Mouse (Mus musculus): ENCODE measurements around the gene Ahnak. TPM values are rescaled to one million over a fixed set of nuclear protein-coding genes. Genes with fewer than 3 reads are reported as not detected.

Gene Ahnak
- polyA plus RNA-seq, 1 experiment, result 84.7 TPM

DNA sequence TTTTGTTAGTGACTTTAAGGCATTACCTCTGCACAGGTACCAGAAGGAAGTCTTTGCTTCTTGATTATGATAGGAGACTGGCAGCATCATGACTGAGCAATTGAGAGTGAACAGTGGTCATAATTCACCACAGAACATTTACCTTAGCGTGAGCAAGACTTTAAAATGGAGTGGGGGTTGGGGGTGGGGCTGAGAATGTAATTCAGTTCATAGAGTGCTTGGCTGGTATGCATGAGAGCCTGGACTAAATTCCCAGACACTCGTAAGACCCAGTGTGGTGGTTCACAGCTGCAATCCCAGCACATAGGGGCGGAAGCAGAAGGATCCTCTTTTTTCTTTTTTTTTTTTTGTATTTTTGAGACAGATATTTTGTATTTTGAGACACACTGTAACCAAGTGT, 30.2 kb downstream of the Ahnak start:
- TF ChIP-seq CTCF (IDR thresholded peaks at IDR 0.05; ENCODE audit: insufficient read depth, low read length) (no peak), POLR2A (IDR thresholded peaks at IDR 0.05; ENCODE audit: borderline replicate concordance, extremely low read depth, low read depth, low read length) (no peak)
- 75% methylated on average over 3 of the region's 3 CpGs for WGBS
- peaks cover 5% of the 10 kb centered on the region for H3K4me1 ChIP-seq (ENCODE audit: control insufficient read depth, insufficient read depth, low read length)
- no peak overlapping the region for H3K4me3 ChIP-seq (replicated peaks; ENCODE audit: extremely low read depth, low read depth, low read length)
- DNase-seq, result no peak

GRCm38 (mm10) chr19:9023021-9023778, 34.1 kb downstream of the Ahnak start:
- Histone ChIP-seq H3K4me1 (ENCODE audit: control insufficient read depth, insufficient read depth, low read length) (peaks cover 5% of the 10 kb centered on the region), H3K4me3 (replicated peaks; ENCODE audit: extremely low read depth, low read depth, low read length) (no peak overlapping the region)
- DNase-seq, result peak; percentile 56
- TF ChIP-seq POLR2A (IDR thresholded peaks at IDR 0.05; ENCODE audit: borderline replicate concordance, extremely low read depth, low read depth, low read length), result 0 out of 2 replicates have a peak, but pooled peaks have one; percentile 6
- no peak for TF ChIP-seq CTCF (IDR thresholded peaks at IDR 0.05; ENCODE audit: insufficient read depth, low read length)
- 36% methylated on average over 11 of the region's 11 CpGs for WGBS

- TF ChIP-seq POLR2A (IDR thresholded peaks at IDR 0.05; ENCODE audit: borderline replicate concordance, extremely low read depth, low read depth, low read length) (no peak), CTCF (IDR thresholded peaks at IDR 0.05; ENCODE audit: insufficient read depth, low read length) (no peak)
- 85% methylated on average over 5 of the region's 5 CpGs for WGBS
- H3K4me1 ChIP-seq (ENCODE audit: control insufficient read depth, insufficient read depth, low read length), result peaks cover 12% of the 10 kb centered on the region
- no peak for DNase-seq
- no peak overlapping the region for H3K4me3 ChIP-seq (replicated peaks; ENCODE audit: extremely low read depth, low read depth, low read length)
Observed at GRCm38 (mm10) chr19:9025562-9026257, 36.6 kb downstream of the Ahnak start.

- TF ChIP-seq POLR2A (IDR thresholded peaks at IDR 0.05; ENCODE audit: borderline replicate concordance, extremely low read depth, low read depth, low read length) (no peak), CTCF (IDR thresholded peaks at IDR 0.05; ENCODE audit: insufficient read depth, low read length) (no peak)
- H3K4me1 ChIP-seq (ENCODE audit: control insufficient read depth, insufficient read depth, low read length), result peaks cover 12% of the 10 kb centered on the region
- WGBS, result 78% methylated on average over 4 of the region's 4 CpGs
- no peak for DNase-seq
- H3K4me3 ChIP-seq (replicated peaks; ENCODE audit: extremely low read depth, low read depth, low read length), result no peak overlapping the region
Observed at GRCm38 (mm10) chr19:9026634-9027033, 37.5 kb downstream of the Ahnak start.

GRCm38 (mm10) chr19:9027795-9028194, 38.7 kb downstream of the Ahnak start:
- Histone ChIP-seq H3K4me3 (replicated peaks; ENCODE audit: extremely low read depth, low read depth, low read length) (no peak overlapping the region), H3K4me1 (ENCODE audit: control insufficient read depth, insufficient read depth, low read length) (peaks cover 9% of the 10 kb centered on the region)
- DNase-seq, result peak; percentile 69
- no peak for TF ChIP-seq POLR2A (IDR thresholded peaks at IDR 0.05; ENCODE audit: borderline replicate concordance, extremely low read depth, low read depth, low read length)
- TF ChIP-seq CTCF (IDR thresholded peaks at IDR 0.05; ENCODE audit: insufficient read depth, low read length), result no peak
- 28% methylated on average over 5 of the region's 5 CpGs for WGBS

DNA sequence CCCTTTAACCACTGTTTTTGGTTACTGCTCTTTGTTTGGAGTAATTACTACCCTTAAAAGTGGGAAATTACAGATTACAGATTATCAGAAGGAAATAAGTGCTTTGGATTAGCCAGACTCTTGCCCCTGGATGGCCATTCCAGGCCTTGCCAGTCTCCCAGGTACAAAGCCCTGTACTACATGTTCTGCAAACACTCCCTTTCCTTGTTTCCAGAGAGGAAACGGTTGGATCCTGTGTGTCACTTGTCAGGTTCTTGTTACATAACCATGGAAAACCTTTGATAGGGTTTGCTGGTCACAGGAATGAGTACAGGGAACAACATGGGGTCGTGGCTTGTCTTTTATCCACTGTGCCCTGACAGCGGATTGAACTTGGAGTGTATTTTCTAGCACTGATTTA, 39.3 kb downstream of the Ahnak start:
- 64% methylated on average over 3 of the region's 3 CpGs for WGBS
- H3K4me1 ChIP-seq (ENCODE audit: control insufficient read depth, insufficient read depth, low read length), result peaks cover 8% of the 10 kb centered on the region
- TF ChIP-seq POLR2A (IDR thresholded peaks at IDR 0.05; ENCODE audit: borderline replicate concordance, extremely low read depth, low read depth, low read length), result no peak
- no peak for DNase-seq
- no peak overlapping the region for H3K4me3 ChIP-seq (replicated peaks; ENCODE audit: extremely low read depth, low read depth, low read length)

GRCm38 (mm10) chr19:9029640-9030262, 40.7 kb downstream of the Ahnak start:
- Histone ChIP-seq H3K4me1 (ENCODE audit: control insufficient read depth, insufficient read depth, low read length) (peaks cover 9% of the 10 kb centered on the region), H3K4me3 (replicated peaks; ENCODE audit: extremely low read depth, low read depth, low read length) (no peak overlapping the region)
- 51% methylated on average over 2 of the region's 2 CpGs for WGBS
- no peak for TF ChIP-seq CTCF (IDR thresholded peaks at IDR 0.05; ENCODE audit: insufficient read depth, low read length)
- no peak for DNase-seq

DNA sequence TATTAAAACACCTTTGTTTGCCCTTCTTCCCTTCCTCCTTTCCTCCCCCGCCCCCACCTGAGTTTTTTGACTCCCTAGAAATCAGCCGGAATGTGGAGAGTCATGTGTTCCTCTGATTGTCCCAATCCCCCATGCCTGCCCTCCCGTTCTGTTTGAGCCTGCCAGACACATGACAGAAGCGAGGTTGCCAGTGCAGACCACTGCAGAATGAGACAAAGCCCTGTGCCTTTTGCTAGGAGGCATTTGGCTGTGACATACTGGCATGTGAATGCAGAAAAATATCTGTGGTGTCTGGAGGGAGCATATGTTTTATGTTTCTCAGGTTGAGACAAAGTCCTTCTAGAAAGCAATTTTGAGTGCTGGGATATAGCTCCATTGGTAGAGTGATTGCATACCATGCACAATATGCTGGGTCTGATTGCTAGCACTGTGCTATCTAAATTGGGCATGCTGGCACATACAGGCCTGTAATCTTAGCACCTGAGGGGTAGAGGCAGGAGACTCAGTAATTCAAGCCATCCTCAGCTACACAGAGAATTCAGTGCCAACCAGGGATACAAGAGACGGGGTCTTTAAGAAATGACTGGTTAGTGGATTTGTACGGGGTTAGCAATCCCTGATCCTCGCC, 43.5 kb downstream of the Ahnak start:
- no peak for TF ChIP-seq CTCF (IDR thresholded peaks at IDR 0.05; ENCODE audit: insufficient read depth, low read length)
- no peak for DNase-seq
- Histone ChIP-seq H3K4me1 (ENCODE audit: control insufficient read depth, insufficient read depth, low read length) (peaks cover 12% of the 10 kb centered on the region), H3K4me3 (replicated peaks; ENCODE audit: extremely low read depth, low read depth, low read length) (no peak overlapping the region)
- WGBS, result 72% methylated on average over 7 of the region's 7 CpGs

DNA sequence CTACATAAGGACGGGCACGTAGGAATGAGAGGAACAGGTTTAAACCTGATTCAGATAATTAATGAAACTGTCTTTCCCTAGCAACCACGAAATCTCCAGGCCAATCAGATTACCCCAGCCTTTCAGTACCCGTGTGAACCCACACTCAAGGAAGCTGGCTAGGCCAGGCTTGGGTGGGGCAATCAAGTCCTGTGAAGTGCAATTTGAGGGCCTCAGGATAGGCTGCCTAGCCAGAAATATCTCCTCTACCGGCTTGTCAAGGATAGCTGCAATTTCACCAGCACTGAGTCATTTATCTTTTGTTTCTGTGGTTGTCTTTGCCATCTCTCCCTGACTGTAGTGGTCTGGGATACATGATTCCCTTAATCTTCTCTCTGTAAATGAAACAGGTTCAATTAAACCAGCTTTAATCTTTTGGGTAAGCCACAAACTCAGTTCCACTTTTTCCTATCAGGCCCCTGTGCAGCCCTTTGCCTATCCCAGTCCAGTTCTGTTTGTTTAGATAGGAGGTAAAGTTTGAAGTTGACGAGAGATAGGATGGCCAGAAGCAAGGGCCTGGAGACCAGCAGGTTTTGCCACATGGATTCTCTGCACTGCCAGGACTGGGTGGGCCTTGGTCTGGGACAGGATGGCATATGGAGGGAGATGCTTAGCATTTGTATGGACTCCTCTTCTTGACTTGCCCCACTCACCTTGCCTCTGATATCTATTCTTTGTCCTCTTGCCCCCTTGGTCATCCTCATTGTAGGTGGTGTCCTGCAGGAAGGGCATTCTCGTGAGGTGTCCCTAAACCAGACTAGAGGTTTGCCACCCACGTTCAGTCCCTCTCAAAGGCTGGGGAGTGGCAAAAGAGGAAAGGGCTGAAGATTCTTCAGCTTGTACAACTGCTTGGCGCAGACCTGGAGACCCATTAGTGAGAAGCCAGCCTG, 44.6 kb downstream of the Ahnak start:
- TF ChIP-seq CTCF (IDR thresholded peaks at IDR 0.05; ENCODE audit: insufficient read depth, low read length) (no peak), POLR2A (IDR thresholded peaks at IDR 0.05; ENCODE audit: borderline replicate concordance, extremely low read depth, low read depth, low read length) (no peak)
- Histone ChIP-seq H3K4me1 (ENCODE audit: control insufficient read depth, insufficient read depth, low read length) (peaks cover 10% of the 10 kb centered on the region), H3K4me3 (replicated peaks; ENCODE audit: extremely low read depth, low read depth, low read length) (no peak overlapping the region)
- DNase-seq, result peak; percentile 62
- WGBS, result 52% methylated on average over 9 of the region's 9 CpGs

Measured in lung, adult 2 months (tissue).